Mouse (Mus musculus) left cerebral cortex, adult 18-20 months (tissue): ENCODE measurements around the gene Serpinb7. TPM values are rescaled to one million over a fixed set of nuclear protein-coding genes. Genes with fewer than 3 reads are reported as not detected.

ENCODE experiments used
- DNase-seq, 2 experiments: peaks; one replicate each; pipeline ENCODE4 v3.0.0; 2021 to 2022; ENCODE audit warnings: low spot score in 2 of 2, mixed read lengths in 1 of 2
- total RNA-seq, 2 experiments: library from RNA; stranded (reverse); gene quantifications; 2 replicates each; pipeline ENCODE4 v1.2.3; 2021

Gene Serpinb7
- total RNA-seq, 2 experiments from 2014 or later, result not detected

DNA sequence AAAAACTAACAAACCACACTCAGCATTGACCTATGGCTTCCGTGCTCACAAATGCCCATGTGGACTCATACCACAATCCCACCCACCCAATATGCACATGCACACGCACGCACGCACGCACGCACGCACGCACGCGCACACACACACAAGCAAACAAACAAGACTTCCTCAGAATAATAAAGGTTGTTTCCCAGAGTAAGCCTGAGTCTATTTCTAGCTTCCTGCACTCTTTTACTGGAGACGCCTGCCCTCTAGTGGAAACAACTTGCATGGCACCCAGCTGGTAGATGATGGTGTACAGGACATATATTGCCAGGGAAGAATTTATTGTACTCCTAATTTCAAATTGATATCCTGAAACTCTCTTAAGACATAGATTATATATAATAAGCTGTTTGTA is 82.0 kb downstream of the Serpinb7 start:
- DNase-seq, result peak; percentile 81 to 84

DNA sequence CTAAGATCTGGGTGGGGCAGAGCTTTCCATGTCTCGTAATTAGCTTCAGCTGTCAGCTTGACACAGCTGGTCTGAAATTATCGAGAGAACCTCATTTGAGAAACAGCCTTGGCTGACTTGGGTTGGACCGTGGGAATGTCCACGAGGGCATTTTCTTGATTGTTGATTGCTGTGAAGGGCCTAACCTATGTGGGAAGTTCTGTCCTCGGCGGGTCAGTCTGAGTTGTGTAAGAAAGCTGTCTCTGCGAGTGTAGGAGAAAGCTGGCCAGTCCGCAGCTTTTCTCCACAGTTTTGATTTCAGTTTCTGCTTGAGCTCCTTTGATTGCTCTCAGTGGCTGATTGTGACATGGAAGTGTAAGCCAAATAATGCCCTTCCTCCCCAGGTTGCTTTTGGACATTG is 90.1 kb downstream of the Serpinb7 start:
- DNase-seq, result no peak

DNA sequence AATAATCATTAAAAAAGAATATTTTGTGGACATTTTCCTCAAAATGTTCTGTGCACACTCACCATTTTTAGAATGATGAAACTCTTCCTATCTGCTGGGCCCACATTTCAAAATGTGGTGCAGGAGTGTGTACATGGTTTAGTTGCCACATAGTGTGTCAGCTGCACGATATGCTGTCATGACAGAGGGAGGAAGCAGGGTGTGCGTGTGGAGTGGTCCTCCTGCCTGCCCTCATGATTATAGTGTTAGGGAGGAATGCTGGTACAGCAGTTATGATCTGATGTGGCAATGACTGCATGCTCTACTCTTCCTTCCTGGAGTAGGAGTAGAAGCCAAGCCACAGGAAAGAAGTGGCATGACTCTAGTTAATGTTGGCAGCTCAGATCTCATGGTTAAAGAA is 97.3 kb downstream of the Serpinb7 start:
- DNase-seq, result no peak

DNA sequence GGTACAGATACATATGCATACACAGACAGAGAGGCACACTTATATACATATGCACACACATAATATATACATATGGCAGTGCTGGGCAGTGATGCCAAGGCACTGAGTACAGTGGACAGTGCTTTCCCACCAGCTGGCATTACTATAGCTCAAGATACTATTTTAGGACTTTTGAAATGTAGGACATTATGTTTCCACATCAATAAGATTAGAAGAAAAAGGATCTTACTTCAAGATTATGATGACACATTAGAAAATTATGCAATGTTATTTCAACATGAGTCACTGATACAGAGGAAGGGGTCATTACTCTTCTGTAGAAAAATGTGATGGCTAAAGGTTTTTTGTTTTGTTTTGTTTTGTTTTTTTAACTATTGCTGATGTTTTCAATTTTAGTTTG is 102.6 kb downstream of the Serpinb7 start:
- DNase-seq, result no peak

Other genes with a start within 250 kb of the Serpinb7 start
- gene Serpinb3b, start 121.3 kb upstream of the Serpinb7 start, total RNA-seq, result not detected
- gene Serpinb3c, start 121.3 kb upstream of the Serpinb7 start, total RNA-seq, result not detected
- not detected for gene Serpinb11, start 38.5 kb upstream of the Serpinb7 start, total RNA-seq
- under 1 TPM in 1 of 2 experiments, not detected in 1; 0.23 TPM for gene Serpinb2, start 111.8 kb downstream of the Serpinb7 start, total RNA-seq
- 10 to 100 TPM; 11.7 to 12.9 TPM for gene Serpinb8, start 190.4 kb downstream of the Serpinb7 start, total RNA-seq